Mouse (Mus musculus): ENCODE measurements at regions not wholly inside any gene's neighbourhood (a gene's known extent, or its start where the extent isn't known, plus 50 kb on each side); places are given as distances from the start of the nearest gene placed in this dataset.

DNA sequence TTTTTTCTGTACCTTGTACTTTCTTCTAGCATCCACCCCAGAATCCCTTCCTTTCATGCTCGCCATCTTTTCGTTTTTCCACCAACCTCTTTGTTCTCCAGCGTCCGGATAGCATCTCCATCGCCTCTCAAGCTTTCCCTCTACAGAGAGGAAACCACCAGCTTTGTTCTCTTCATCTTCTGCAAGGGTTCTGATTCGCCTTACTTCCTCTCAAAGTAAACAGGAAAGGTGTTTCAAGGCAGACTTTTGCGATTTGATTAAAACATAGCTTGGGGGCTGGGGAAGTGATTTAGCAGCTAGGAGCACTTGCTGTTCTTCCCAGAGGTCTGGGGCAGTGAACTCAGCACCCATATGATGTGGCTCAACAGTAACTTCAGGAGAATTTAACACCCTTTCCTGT lies 71.4 kb downstream of the Emp1 start:
- DNase-seq (ENCODE audit: low read depth): no peak

DNA sequence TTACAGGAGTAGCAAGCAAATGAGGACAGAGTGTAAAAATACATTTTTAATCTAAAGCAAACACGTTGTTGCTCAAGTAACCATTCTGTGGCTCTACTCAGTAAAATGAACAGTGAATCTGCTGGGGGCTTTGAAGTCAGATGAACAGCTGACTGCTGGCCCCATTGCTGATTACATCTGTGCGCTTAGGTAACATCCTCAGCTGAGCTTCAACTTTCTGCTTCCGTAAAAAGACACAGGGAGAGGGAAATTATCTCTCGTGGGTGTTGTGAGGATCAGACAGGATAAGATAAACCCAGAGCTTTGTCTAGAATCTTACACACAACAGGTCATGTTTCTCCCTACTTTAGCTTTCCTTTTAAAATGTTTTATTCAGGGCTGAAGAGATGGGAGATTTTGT lies 74.0 kb downstream of the Emp1 start:
- no peak for DNase-seq (ENCODE audit: low read depth)

DNA sequence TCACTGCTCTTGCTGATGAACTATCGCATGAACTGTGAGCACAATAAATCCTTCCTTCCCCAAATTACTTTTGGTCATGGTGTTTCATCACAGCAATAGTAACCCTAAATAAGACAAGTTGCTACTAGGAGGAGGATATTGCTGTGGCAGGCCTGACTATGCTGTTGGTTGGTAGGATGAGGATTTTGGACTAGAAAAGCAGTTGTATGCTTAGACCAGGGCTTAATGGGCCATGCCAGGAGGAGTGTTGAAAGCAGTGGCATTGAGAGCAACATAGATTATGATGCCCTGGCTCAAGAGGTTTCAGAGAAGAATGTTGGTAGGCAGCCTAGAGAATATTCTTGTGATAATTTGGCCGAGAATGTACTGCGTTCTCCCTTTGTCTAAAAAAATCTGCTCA lies 75.9 kb downstream of the Emp1 start:
- no peak for DNase-seq (ENCODE audit: low read depth)

DNA sequence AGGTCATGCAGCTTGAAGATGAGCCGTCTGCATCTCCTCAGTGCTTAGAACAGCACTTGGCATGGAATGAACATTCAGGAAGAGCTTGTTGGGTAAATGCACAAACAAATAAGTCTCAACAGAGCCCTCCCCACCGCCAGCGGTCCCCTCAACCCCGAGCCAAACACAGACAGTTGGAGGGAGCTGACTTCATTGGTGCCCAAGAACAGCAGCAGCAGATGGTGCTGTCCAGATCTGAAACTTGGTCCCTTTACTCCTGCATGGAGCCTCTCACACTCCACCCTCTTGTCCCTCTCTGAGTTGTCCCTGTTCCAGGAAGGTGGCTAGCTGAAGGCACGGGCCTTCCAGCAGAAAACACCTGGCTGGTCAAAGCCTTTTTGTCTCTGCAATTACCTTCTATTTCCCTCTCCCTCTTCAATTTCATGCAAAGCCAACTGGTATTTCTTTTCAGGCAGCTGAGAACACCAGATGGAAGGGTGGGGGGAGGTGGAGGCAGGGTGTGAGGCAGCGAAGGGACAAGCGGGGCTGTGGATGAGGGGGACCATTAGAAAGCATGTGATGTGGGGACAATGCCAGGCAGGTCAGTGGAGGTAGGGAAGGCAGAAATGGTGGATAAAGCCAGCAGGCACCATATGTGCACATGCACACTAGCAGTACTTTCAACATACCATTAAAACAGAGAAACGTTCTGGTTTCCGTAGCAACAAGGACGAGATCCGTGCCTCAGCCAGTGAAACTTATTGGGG lies 79.0 kb downstream of the Emp1 start:
- no peak for DNase-seq (ENCODE audit: low read depth)

DNA sequence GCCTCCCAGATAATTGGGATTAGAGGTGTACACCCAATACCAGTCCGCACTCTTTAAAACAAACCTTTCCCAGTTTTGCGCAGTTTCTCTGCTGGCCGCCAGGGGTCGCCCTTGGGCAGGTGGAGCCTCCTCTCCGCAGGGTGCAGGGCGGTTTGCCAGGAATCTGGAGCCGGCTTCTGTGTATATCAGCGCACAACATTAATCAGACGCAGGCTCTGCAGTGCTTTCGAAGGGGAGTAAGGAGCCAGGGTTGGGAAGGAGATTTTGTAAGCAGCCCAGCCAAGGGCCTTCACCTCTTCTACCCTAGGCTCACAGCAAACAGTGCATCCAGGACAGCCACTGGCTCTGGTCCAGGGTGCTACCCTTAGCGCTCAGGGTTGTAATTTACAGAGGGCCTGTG lies 82.3 kb downstream of the Emp1 start:
- peak; percentile 53 for DNase-seq (ENCODE audit: low read depth)

DNA sequence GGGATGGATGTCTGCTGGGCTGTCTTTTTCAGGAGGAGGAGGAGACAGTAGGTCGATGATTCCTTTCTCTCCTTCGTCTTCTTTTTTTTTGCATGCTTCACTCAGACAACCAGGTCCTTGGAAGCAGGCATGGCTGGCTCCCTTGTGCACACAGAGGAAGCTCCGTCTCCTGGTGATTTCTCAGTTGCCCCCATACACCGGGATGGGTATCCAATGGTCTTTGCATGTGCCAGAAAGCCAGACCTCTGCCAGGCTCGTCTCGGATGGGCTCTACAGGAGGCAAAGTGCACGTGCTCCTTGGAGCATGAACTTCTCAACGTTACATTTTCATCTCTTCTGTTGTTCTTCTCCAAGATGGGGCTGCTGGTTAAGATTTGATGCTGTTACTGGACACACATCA lies 82.7 kb downstream of the Emp1 start:
- DNase-seq (ENCODE audit: low read depth): no peak

DNA sequence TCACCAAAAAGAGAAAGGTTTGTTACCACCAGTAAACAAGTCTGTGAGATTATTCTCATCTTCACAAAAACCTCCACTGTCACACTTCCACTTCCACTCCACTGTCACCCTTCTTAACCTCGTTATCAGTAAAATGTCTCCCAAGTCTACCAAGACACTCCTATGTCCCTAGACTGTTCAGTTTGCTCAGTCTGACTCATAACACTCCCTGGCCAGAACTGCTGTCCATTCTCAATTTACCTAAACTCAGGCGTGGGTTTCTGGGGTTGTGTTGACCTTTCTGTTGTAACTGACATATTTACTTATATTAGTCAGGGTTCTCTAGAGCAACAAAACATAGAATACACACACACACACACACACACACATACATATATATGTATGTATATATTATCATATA lies 85.5 kb downstream of the Emp1 start:
- no peak for DNase-seq (ENCODE audit: low read depth)

DNA sequence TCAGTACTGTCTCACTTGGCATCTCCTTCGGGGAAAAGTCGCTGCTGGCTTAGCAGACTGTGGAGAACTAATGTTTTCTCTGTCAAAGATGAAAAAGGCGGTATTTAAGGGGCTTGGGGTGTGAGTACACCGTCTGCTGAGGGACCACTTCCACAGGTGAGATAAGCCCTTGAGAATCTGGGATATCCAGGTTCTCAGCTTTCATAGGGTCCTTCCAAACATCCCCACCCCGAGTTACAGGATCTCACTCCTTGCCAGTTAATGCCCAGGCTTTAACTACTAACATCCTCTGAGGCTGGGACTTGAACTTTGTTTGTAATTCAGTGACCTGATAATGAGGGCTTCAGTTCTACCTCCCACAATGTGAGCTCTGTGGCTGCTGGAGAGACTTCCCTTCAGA lies 86.9 kb downstream of the Emp1 start:
- DNase-seq (ENCODE audit: low read depth): no peak

DNA sequence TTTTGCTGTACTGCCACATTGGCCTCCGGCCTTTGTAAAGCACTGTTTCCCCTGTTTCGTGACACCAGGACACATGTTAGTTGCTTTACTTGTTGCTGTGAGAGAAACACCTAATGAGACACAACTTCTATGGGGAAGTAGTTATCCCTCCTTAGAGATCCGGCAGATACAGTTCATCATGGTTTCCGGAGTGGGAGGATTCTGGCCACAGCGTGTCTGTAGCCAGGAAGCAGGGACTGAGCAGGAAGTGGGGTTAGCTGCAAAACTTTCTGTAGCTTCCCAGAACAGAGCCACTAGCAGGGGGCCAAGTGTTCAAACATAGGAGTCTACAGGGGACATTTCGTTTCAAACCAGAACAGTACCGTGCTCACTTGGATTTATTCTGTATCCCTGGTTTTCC lies 88.2 kb downstream of the Emp1 start:
- peak; percentile 23 for DNase-seq (ENCODE audit: low read depth)

DNA sequence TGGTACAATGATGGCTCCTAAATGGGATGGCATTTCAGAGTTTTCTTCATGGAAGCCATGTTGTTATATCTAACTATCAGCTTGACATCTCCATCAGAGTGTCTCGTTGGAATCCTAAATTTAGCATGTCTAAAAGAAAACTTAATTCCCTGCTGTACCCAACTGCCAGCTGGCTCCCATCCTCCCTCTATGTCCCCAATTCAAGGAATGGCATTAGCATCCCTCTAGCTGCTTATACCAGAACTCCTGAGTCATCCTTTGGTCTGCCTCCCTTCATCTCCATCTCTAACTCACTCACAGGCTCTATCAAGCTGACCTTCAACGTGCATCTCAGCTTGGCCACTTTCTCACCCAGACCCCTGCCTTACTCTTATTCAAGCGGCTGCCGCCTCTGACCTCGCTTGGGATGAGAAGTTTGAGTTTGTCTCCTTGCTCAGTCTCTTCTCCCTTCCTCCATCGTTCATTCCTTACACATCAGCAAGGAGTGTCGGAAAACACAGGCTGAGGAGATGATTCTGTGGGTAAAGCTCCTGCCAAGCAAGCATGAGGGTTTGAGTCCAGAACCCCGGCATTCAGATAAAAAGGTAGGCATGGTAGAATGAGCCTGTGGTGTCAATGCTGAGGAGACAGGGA lies 88.9 kb downstream of the Emp1 start:
- DNase-seq (ENCODE audit: low read depth): no peak

DNA sequence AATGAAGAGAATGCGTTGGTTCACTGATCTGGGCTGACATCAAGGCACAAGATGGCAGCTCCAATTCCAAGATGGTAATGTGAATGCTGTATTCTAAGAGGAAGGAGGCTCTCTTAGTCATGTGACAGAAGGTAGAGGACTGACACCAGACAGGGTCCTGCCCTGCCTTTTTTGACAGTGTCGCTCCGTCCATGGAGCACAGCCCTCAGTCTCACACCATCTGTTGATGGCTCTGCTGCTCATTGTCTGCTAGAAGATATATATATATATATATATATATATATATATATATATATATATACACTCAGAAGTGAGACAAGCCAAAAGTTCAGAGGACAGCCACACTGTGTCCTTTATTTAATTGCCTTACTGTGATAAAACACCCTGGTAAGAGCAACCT lies 90.7 kb downstream of the Emp1 start:
- DNase-seq (ENCODE audit: low read depth): no peak

DNA sequence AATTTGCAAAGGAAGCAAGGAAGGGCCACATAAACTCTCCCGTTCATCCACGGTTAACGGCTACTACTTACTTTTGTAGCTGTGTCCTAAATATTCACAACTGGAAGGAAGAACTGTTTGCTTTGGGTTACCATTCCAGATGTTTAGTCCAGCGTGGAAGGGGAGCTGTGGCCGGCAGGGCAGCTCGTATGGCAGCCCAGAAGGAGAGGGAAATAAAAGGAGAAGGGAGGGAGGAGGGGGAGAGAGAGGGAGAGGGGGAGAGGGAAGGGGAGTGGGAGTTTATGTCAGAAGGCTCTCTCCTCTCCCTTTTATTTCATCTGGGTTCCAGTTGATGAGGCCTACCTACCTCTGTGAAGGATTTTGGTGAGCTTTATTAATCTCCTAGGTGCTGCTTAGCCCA lies 110.2 kb downstream of the Emp1 start:
- DNase-seq (ENCODE audit: low read depth): no peak

DNA sequence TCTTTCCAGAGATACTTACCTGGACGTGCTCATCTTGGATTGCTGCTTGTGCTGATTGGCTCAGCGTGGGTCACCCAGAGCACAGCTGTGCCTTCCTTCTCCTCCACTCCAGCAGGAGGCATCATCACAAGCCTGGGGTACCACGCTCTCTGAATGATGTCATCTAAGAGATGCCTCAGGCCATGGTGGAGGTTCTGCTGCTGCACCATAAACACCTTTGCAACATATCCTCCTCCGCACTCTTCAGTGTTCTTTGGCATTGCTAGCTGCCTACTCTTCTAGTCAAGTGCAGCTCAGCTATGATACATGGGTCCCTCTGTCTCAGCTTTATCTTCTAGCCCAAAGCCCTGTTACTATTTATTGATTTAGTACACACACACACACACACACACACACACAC lies 110.8 kb downstream of the Emp1 start:
- DNase-seq (ENCODE audit: low read depth): no peak

DNA sequence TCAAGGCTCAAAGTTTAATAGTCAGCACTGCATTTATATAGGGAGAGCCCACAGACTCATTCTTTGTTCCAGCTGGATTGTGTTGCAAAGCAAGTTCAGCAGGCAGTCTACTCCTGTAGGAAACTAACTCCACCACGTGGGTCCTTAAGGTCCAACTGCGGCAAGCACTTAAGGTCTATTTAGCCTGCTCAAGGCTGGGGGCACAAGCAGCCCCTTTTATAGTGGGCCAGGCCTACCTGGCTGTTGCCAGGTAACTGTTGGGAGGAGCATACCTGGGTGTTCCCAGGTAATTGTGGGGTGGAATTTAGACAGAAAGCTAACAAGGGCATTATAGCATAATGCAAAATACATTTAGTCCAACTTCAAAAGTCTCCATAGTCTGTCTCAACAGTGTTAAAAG lies 126.5 kb downstream of the Emp1 start:
- DNase-seq (ENCODE audit: low read depth): no peak

DNA sequence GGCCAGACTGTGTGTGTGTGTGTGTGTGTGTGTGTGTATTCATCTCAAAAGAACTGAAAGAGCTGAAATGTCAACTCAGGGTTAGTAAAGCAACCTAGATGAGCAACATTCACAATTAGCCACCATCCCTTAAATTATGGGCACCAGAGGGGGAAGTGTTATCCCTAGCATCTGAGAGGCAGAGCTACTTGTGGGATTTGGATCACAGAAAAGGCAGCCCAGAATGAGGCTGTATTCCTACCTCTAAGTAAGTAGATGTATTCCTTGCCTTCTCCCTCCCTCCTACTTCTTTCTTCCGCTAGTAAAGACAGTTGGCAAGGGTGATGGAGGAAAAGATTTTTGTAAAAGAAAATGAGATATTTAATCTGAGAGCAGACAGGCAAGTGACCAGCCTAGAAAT lies 131.6 kb downstream of the Emp1 start:
- DNase-seq (ENCODE audit: low read depth): no peak

DNA sequence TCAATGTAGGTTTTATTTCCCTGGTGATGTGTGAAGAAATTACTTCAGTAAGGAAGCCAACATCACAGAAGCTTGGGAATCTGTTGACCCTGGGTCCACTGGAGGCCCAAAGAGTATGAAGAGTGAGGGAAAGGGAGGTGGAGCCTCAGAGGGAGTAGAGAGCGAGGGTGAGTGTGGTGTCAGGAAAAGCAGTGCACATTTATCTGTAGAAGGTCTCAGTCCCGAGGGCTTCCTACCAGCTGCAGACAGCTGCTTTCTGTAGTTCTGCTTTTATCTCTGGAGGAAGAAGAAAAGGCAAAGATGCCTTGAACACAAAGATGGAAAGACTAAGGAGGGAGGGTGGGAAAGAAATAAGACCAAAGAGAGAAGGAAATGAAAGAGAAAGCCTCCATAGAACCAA lies 133.5 kb downstream of the Emp1 start:
- DNase-seq (ENCODE audit: low read depth): no peak

DNA sequence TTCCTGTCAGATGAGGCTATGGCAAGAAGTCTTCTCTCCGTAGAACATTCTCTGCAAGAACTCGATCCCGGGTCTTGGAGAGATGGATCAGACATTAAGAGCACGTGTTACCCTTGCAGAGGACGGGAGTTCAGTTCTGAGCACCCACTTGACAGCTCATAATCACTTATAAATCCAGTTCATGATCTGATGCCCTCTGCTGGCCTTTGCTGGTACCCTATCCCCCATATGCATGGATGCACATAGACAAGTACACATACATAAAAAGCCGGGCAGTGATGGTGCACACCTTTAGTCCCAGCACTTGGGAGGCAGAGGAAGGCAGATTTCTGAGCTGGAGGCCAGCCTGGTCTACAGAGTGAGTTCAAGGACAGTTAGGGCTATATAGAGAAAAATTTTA lies 136.2 kb downstream of the Emp1 start:
- peak; percentile 7 for DNase-seq (ENCODE audit: low read depth)

DNA sequence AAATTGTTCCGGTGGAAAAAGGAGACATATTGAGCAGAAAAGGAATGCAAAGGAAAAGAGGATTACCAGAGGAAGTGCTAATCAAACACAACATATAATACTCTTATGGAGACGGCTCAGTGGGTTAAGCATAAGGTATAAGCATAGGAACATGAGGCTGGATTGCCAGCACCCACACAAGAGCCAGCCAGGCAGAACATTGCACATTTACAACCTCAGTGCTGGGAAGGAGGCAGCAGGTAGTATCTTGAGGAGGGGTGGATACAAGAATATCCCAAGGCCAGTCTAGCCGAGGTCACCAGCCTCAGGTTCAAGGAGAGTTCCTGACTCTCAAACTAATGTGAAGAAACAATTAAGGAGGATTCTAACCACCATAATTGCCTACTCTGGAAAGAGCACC lies 138.0 kb downstream of the Emp1 start:
- no peak for DNase-seq (ENCODE audit: low read depth)

DNA sequence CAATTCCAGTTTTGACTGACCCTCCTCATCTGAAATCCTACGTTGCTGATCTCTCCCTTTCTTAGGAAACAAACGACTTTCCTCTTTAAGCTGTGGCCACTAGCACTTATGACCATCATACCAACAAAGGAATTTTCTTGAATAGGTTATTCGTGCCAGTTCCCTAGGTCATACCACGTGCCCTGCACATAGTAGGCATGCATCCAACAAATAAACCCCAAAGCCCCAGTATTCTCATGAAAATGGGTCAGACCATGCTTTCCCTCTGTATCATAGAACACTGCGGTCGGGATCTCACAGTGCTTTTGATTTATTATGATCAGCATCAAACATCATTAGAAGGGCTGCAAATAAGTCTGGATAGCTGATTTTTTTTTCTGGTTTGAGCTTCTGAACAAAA lies 139.4 kb downstream of the Emp1 start:
- DNase-seq (ENCODE audit: low read depth): no peak

DNA sequence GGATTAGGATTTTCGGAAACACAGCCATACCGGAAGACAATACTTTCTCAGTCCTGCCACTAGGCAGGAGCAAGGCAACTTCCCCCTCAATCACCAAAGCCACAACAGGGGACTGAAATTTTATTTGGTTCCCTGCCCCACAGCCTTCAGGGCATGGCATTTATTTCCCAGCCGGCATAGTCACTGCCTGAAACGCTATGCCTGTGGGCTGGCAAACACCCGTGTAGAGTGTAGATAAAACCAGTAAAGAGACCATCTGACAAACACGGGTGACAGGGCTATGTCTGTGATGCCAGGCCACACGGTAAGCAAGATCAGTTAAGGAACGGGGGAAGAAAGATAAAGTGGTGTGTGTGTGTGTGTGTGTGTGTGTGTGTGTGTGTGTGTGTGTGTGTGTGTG lies 140.1 kb downstream of the Emp1 start:
- no peak for DNase-seq (ENCODE audit: low read depth)

DNA sequence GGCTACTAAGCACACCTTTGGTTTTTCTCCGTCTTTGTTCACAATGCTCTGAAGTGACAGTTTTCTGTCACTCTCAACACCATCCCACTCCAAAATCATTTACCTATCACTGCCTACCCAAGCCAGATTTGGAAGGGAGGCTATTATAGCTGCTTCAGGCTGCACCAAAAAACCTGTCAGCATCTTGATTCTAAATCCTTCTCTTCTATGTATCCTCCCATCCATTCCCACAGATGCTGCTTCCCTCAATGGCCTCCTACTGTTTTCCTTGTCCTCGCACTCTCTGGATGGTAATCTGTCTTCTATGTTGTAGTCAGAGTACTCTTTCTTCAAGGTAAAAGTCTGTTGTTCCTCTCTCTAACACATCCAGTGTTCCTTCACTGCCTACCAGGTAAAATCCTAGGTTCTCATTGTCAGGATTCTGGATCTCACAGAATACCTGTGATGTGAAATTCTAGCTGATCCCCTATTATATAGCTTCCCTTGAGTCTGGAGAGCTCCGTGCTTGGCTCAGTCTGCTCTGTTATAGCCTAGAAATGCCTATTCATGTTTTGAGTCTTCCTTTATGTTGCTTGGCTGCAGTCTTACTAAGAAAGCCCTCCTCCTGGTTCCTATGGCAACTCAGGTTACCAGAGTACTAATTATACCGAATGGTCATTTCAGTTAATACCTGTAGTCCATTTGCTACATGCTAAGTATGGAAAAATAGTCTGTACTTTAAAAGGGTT lies 156.5 kb downstream of the Emp1 start:
- DNase-seq (ENCODE audit: low read depth): no peak

DNA sequence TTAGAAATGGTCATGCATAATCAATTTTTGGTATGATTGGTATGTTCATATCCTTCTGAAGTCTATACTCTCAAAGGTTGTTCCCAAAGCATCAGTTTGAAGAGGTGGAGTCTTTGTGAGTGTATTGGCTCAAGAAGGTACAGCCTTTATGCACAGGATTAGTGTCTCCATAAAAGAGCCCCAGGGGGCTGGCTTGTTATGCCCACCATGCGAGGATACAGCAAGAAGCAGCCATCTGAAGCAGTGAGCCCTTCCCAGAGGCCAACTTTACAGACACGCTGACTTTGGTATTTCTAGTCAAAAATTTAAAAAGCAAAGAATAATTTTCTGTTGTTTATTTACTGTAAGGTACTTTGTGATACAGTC lies 157.1 kb downstream of the Emp1 start:
- DNase-seq (ENCODE audit: low read depth): no peak

DNA sequence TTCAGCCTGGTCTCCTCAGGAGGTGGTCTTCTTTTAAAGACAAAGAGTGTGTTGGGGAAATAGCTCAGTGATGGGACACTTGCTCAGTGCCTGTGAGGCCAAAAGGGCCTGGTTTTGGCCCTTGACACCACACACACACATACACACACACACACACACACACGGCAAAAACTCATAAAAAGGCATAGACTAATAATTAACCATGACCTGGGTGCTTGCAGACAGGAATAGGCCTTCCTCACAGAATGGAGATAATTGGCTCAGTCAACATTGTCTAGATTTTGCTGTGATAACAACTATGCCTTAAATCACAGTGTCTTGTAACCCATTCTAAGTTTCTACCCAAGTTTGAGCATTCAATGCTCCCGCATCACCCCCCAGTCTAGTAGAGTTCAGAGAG lies 158.5 kb downstream of the Emp1 start:
- no peak for DNase-seq (ENCODE audit: low read depth)

DNA sequence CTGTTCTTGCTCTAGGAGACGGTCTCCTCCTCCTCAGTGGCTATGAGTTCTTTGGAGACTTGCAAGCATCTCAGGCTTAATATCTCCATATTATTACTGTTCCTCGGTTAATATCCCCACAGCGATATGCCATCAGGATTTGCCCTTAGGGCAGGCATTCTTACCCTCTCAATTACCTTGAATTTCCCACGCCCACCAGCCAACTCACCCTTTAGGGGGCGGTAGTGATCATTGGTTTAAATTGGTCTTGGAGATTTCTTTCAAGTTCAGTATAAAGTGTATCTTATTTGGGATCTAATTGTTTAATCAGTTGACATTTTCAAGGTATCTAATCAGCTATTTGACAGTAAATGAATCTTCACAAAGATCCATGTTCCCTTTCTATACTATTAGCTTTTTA lies 162.5 kb downstream of the Emp1 start:
- DNase-seq (ENCODE audit: low read depth): peak; percentile 3

Data from induced T-regulatory cell, adult 2 months (primary cell).